Mouse (Mus musculus): ENCODE measurements around the gene Rnf212b.

The Rnf212b gene

DNA sequence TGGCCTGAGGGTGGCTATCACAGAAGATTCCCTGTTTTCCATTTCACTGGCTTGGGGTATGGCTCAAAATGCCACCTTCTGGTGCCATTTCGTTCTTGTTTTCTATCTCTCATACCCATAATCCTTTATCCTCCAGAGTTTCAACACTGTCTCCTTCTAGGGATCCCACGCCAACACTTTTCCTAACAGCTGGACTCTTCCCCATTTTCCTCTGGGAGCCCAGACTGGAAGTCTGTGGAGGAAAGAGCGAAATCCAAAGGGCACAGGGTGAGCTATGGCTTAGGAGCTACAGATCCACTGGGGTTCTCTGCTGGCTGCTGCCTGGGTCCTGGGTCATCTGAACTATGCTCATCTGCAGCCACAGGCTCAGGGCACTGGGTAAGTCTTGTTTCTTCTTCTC, 60.2 kb downstream of the Rnf212b start:
- DNase-seq (ENCODE audit: low spot score), result no peak

DNA sequence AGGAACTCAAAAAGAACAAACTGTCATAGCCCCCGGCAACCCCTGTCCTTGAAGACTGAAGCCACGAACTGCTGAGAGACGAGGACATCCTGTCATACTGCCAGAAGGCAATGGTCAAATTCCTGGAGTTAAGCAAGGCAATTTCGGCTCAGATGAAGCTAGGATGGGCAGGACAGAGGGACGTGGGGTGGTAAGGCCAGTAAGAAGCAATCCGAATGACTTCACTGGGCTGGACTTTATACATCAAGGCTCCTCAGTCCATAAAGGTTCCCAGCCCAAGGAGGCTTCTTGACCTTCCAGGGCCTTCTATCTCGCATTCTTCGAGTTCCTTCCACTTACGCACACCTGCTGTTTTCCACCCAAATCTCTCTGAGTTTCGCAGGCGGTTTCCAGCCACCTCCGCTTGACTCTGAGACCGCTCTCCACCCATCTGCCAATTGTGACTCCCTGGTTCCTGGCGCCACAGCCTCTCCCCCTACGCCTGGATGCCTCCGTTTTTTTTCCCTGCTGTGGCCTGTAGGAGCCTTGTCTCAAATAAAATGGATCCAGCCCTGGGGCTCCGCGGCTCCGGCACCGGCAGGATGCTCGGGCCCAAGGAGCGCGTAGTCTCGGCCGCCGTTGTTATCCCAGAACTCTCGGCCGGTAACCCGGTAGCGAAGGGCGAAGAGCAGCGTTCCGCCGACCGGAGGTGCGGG, 62.0 kb downstream of the Rnf212b start:
- DNase-seq (ENCODE audit: low spot score), result peak; percentile 56

DNA sequence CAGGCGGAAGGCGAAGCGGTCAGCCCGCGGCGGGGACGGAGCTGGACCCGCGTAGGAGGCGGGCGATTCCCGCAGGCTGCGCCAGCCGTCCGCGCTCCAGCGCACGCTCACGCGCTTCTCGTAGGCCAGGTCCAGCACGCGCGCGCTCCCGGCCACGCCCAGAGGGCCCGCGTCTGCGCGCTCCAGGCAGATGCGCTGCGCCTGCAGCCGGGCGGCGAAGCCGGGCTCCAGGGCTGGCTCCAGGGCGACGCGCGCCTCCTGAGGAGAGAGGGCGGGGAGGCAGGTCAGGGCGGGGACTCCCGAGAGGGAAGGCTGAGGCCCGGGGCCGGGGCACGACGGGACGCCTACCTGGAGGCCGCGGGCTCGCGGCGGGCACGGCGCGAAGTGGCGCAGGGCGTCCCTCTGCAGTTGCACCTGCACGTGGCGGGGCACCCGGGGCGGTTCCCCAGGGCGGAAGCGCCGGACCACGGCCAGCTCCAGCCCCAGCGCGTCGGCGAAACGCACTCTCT, 62.7 kb downstream of the Rnf212b start:
- peak; percentile 91 for DNase-seq (ENCODE audit: low spot score)

DNA sequence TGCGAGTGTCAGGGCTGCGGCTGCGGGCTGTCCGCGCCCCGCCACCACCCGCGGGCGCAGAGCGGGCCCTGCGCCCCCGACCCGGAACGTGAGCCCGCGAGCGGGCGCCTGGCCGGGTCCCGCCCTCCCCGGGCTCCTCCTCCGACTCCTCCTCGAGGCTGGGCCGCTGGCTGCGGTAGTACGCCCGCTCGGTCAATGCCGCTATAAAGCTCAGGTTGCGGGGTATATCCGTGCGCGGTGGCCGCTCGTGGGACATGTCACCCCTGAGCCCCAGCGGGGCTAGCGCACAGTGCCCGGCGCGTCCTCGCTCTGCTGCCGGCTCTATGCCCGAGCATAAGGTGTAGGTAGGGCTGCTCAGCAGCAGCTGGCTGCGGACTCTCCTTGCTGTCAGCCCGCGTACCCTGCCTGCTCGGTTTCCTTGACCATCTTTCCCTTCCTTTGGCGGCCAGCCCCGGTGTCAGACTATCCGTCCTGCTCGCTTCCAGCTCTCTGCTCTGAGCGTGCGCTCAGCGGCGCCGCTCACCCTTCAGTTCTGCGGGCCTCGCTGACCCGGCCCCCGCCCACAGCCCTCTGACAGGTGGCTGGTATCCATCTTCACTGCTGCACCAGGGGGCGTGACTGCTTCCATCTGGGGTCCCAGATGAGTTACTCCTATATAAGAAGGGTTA, 63.2 kb downstream of the Rnf212b start, which contains the start of gene Ppp1r3e:
TSS of gene Ppp1r3e (minus strand) at position 503 of the 668 bp plus-strand sequence.
- DNase-seq (ENCODE audit: low spot score), result peak; percentile 64

DNA sequence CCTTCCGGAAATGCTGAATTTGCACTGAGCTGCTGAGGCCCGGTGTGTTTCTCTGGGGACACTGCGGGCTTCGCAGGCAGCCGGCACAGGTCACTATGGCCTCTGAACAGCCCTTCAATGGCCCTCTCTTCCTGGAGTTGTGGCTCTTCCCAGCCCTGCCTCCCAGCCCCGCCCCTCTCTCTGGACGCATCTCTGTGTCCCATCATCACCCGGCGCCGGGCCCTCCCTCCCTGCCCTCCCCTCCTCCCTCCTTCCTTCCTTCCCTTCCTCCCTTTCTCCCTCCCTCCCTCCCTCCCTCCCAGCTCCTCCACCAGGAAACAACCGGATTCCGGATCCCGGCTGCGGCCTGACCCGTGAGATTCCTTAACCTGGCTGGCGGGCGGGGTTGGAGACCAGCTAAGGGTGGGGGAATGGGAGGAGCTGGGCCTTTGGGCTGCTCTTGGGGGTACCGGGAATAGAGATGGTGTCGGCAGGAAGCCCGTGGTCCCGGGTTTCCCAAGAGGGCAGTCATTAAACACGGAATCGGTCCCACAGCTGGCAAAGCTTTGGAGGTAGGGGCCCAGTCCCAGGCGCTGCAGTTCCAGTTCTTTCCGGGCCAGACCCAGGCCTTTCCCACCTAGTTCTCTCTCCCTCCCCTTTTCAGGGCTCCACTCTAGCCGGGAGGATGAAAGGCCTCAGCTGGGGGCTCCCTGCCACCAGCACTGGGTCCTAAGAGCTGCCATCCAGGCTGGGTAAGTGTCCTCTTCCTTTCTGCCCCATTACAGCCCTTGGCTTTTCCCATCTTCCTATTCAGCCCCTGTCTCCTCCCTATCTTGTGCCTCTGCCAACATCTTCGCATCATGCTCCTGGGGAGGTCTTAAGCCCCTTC, 69.4 kb downstream of the Rnf212b start, which contains the start of the genes Bcl2l2 and Gm20521:
TSS of gene Bcl2l2 (plus strand) at position 224 of the 868 bp plus-strand sequence.
TSS of gene Gm20521 (plus strand) at position 288 of the 868 bp plus-strand sequence.
- peak; percentile 93 for DNase-seq (ENCODE audit: low spot score)

DNA sequence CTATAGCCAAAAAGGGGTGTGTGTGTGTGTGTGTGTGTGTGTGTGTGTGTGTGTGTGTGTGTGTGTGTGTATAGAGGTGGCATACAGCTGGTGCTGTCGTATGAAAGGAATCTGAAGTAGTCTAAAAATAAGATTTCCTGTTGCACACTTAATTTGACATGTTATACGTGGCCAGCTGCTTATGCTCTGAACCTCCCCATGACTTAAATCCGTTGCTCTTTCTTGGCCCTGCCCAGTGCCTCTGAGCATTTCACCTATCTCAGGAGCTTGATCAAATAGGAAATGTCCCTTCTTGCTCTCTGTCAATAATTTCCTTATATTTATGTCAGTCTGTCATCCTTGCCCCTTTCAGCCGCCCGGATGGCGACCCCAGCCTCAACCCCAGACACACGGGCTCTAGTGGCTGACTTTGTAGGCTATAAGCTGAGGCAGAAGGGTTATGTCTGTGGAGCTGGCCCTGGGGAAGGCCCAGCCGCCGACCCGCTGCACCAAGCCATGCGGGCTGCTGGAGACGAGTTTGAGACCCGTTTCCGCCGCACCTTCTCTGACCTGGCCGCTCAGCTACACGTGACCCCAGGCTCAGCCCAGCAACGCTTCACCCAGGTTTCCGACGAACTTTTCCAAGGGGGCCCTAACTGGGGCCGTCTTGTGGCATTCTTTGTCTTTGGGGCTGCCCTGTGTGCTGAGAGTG, 70.2 kb downstream of the Rnf212b start:
- DNase-seq (ENCODE audit: low spot score), result no peak

DNA sequence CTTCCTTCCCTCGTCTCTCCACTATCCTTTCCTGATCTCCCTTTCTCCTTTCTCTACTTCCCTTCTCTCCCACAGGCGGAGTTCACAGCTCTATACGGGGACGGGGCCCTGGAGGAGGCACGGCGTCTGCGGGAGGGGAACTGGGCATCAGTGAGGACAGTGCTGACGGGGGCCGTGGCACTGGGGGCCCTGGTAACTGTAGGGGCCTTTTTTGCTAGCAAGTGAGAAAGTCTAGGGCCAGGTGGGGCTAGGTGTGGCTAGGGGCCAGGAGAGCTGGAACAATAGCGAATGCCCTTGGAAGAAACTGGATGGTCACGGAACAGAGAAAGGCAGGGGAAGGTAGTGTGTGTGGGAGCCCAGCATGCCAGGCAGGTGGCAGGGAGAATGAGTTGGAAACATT, 71.4 kb downstream of the Rnf212b start:
- DNase-seq (ENCODE audit: low spot score), result no peak

DNA sequence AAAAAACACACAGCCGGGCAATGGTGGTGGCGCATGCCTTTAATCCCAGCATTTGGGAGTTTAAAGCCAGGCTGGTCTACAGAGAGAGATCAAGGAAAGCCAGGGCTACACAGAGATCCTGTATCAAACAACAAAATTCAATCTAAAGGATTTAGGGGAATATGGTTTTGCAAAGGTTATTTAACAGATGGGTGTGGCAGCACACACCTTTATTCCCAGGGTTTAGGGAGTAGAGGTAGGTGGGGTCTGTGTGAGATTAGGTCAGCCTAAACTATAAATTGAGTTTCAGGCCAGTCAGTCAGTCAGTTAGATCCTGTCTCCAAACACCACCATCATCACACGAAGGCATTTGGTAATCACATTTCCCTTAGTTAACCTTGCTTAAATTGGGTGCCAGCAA, 78.3 kb downstream of the Rnf212b start, which contains the start of gene Pabpn1:
TSS of gene Pabpn1 (plus strand) at position 301 of the 400 bp plus-strand sequence.
- no peak for DNase-seq (ENCODE audit: low spot score)

DNA sequence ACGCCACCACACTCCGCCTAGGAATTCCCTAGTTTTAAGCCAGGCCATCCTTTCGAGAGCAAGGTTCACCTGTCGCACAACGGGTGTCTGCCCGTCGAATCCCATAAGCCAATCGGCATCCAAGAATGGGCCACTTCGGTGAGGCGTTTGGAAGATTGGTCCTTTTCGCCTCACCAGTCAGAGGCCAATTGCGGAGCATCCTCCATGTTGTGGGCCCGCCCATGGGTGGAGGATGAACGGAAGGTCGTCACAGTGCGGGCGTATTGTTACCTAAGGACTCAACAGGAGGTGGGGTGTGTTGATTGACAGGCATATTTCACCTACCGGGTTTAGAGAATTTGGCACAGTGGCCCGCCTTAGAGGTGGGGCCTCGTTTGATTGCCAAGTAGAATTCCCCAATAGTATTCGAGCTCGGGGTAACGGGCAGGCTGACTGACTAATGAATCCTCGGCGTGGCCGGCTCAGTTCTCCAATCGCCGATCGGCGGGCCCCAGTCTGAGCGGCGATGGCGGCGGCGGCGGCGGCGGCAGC, 79.8 kb downstream of the Rnf212b start:
- peak; percentile 100 for DNase-seq (ENCODE audit: low spot score)

DNA sequence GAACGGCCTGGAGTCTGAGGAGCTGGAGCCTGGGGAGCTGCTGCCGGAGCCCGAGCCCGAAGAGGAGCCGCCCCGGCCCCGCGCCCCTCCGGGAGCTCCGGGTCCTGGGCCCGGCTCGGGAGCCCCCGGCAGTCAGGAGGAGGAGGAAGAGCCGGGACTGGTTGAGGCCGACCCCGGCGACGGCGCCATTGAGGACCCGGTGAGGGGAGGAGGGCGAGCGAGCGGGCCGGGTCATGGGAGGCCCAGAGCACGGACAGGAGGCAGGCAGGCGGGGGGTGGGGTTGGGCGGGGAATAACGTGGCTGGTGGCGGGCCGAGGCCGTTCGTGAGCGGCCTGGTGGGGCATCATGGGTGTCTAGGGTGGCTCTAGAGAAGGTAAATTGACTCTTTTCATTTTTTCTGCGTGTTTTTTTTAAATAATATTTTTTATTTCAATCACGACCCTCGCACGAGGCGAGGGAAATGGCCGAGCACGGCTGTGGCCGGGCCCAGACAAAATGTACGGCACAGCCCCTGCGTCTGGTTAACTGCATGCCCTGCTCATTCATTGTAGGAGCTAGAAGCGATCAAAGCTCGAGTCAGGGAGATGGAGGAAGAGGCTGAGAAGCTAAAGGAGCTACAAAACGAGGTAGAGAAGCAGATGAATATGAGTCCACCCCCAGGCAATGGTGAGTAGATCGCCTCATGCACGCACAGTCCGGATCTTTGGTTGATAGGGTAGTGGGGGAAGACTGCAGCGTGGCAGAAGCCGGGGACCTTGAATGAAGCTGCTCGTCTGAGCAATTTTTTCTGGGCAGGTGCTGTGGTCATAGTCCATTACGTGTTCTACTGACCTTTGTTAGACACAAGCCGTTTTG, 80.6 kb downstream of the Rnf212b start:
- DNase-seq (ENCODE audit: low spot score), result peak; percentile 52

DNA sequence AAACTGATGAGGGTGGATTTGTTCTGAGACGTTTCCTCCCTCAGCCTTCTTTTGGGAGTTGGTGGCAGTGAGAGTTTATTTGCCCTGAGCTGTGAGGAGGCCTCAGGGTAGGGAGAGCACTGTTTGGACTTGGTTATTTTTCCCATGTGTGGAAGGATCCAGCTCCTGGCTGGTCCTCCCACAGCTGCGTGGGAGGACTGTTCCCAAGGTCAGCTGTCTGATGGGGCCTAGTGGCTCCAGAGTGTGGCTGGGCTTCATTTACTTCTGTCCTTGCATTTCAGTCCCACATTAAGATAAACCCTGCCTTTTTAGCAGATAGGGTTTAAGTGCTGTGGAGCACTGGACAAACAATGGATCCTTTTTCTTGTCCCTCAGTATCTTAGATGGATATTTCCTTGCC, 83.5 kb downstream of the Rnf212b start:
- DNase-seq (ENCODE audit: low spot score), result no peak

DNA sequence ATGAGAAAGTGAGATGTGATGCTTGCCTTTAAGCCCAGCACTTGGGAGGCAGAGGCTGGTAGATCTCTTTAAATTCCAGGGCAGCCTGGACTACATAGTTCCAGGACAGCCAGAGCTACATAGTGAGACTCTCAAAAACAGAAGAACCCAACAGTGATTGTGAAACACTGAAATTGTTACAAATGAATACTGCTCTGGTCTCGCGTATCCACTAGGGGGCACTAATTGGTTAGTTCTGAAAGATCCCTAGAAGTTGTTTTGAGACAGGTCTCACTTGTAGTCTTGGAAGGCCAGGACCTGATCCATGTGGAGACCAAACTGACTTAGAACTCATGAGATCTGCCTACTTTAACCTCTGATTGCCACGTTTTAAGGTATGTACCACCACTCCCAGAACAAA, 86.4 kb downstream of the Rnf212b start:
- peak; percentile 94 for DNase-seq (ENCODE audit: low spot score)

DNA sequence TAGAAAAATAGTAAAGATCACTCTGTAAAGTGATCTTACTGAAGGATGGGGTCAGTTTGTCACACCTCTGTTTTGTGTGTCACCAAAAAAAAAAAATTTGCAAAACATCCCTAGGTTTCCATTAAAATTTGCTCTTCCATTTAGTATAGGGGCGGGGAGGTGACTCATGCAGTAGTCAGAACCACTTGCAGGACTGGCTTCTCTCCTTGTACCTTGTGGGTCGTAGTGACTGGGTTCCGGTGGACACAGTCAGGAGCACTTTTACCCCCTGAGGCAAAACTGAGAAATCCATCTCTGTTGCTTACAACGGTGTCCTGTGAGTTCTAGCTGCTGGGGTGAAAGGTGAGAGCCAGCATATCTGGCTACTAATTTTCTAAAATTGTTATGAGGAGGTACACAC, 89.7 kb downstream of the Rnf212b start:
- no peak for DNase-seq (ENCODE audit: low spot score)
